In the genomic region with DNA sequence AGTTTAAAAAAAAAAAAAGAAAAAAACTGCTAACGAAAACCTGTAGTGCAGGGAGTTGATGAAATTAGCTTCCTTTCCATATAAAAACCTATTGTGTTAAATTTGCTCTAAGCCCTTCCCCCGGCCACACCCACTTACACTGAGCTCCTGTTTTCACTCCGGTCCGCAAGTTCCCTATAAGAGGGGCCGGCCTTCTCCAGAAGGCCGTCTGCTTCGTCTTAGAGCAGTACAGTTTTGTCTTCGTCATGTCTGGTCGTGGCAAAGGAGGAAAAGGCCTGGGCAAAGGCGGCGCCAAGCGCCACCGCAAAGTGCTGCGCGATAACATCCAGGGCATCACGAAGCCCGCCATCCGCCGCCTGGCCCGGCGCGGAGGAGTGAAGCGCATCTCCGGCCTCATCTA, we compare ENCODE assay signal across 8 mouse cellular contexts. TPM values are rescaled to one million over a fixed set of nuclear protein-coding genes. Genes with fewer than 3 reads are reported as not detected.
DNase-seq lines count a peak whose midpoint lies in the region; ATAC-seq and TF ChIP-seq lines count a peak whose summit lies in the region.
"Not testable (repeated sequence)": the region's sequence is repeated elsewhere in the genome, so short reads cannot be mapped to it uniquely, and the experiment has no call there.

TSS of gene Hist1h4m (plus strand) at position 208 of the 400 bp plus-strand sequence.

- not testable (repeated sequence) for DNase-seq in MEL (ENCODE audit: low read depth, low spot score); embryonic facial prominence, embryonic 10.5 days (ENCODE audit: low spot score); gastrocnemius, postnatal 14 days; midbrain, embryonic 14.5 days
- DNase-seq in layer of hippocampus, adult 18-20 months (ENCODE audit: low spot score in 2 of 2), result peak; percentile 25 to 60
- peak; percentile 36 to 42 for DNase-seq in spleen, postnatal 14 days (ENCODE audit: low spot score in 2 of 2)

- not testable (repeated sequence) for H3K79me2 ChIP-seq in MEL (ENCODE audit: control insufficient read depth, insufficient read depth, low read length, poor library complexity)

- peak within 1 kb of the TSS; percentile 69 for H3K27ac ChIP-seq in MEL (ENCODE audit: control insufficient read depth, low read depth, low read length)
- peak within 1 kb of the TSS; percentile 69 for H3K27ac ChIP-seq in embryonic facial prominence, embryonic 10.5 days (replicated peaks)
- H3K27ac ChIP-seq in hindbrain, embryonic 12.5 days; midbrain, embryonic 14.5 days (replicated peaks; ENCODE audit: low read depth, low read length): not testable (repeated sequence)
- peak within 1 kb of the TSS; percentile 88 for H3K27ac ChIP-seq in liver, embryonic 12.5 days

- not testable (repeated sequence) for TF ChIP-seq POLR2A in MEL (IDR thresholded peaks at IDR 0.05; ENCODE audit: control insufficient read depth in 1 of 2, insufficient read depth in 1 of 2, low read depth in 1 of 2, low read length in 2 of 2, poor library complexity in 1 of 2)

- WGBS in embryonic facial prominence, embryonic 10.5 days, result no CpG with 5 or more reads among the region's 24 CpGs
- no CpG with 5 or more reads among the region's 24 CpGs for WGBS in hindbrain, embryonic 12.5 days
- WGBS in liver, embryonic 12.5 days (ENCODE audit: insufficient replicate concordance), result no CpG with 5 or more reads among the region's 24 CpGs
- WGBS in midbrain, embryonic 14.5 days, result no CpG with 5 or more reads among the region's 24 CpGs

- H3K9ac ChIP-seq in MEL (ENCODE audit: control insufficient read depth, low read depth, low read length, poor library complexity, severe bottlenecking), result 0 out of 2 replicates have a peak within 1 kb of the TSS, but pooled peaks have one; percentile 29
- H3K9ac ChIP-seq in hindbrain, embryonic 12.5 days; midbrain, embryonic 14.5 days (replicated peaks; ENCODE audit: low read length): not testable (repeated sequence)
- H3K9ac ChIP-seq in liver, embryonic 12.5 days, result peak within 1 kb of the TSS; percentile 59

- H3K27me3 ChIP-seq in MEL (ENCODE audit: control insufficient read depth in 1 of 2, insufficient read depth in 2 of 2, low read length in 2 of 2); embryonic facial prominence, embryonic 10.5 days (replicated peaks; ENCODE audit: low read depth, poor library complexity, severe bottlenecking); hindbrain, embryonic 12.5 days; liver, embryonic 12.5 days (replicated peaks); midbrain, embryonic 14.5 days (ENCODE audit: control insufficient read depth, insufficient read depth, low read length): not testable (repeated sequence)

- H3K36me3 ChIP-seq in MEL (ENCODE audit: control insufficient read depth in 1 of 2, insufficient read depth in 2 of 2, low read length in 2 of 2); embryonic facial prominence, embryonic 10.5 days (replicated peaks); hindbrain, embryonic 12.5 days; liver, embryonic 12.5 days; midbrain, embryonic 14.5 days (ENCODE audit: control insufficient read depth, insufficient read depth, low read length): not testable (repeated sequence)

- H3K4me1 ChIP-seq in MEL (ENCODE audit: control insufficient read depth in 1 of 2, insufficient read depth in 2 of 2, low read length in 2 of 2); embryonic facial prominence, embryonic 10.5 days; hindbrain, embryonic 12.5 days; liver, embryonic 12.5 days; midbrain, embryonic 14.5 days (ENCODE audit: control insufficient read depth, insufficient read depth, low read length): not testable (repeated sequence)

- not testable (repeated sequence) for H3K4me3 ChIP-seq in MEL (ENCODE audit: control insufficient read depth in 1 of 2, insufficient read depth in 1 of 2, low read depth in 2 of 2, low read length in 2 of 2); hindbrain, embryonic 12.5 days; midbrain, embryonic 14.5 days (replicated peaks; ENCODE audit: low read depth, low read length)
- H3K4me3 ChIP-seq in embryonic facial prominence, embryonic 10.5 days, result peak within 1 kb of the TSS; percentile 45
- peak within 1 kb of the TSS; percentile 28 for H3K4me3 ChIP-seq in liver, embryonic 12.5 days

- H3K9me3 ChIP-seq in MEL (replicated peaks; ENCODE audit: insufficient read depth, low read length); embryonic facial prominence, embryonic 10.5 days; hindbrain, embryonic 12.5 days (replicated peaks); liver, embryonic 12.5 days (replicated peaks); midbrain, embryonic 14.5 days (ENCODE audit: control insufficient read depth, low read length): not testable (repeated sequence)

- not testable (repeated sequence) for TF ChIP-seq EP300 in MEL (IDR thresholded peaks at IDR 0.05; ENCODE audit: low read depth in 1 of 2, low read length in 2 of 2)

- not testable (repeated sequence) for TF ChIP-seq CTCF in MEL (IDR thresholded peaks at IDR 0.05 in 2 of 3, conservative IDR thresholded peaks at IDR 0.05 in 1 of 3; ENCODE audit: control insufficient read depth in 1 of 3, insufficient read depth in 1 of 3, low read depth in 2 of 3, low read length in 3 of 3, poor library complexity in 1 of 3, severe bottlenecking in 1 of 3)

- H3K4me2 ChIP-seq in hindbrain, embryonic 12.5 days (replicated peaks), result peak within 1 kb of the TSS; percentile 38
- H3K4me2 ChIP-seq in liver, embryonic 12.5 days, result peak within 1 kb of the TSS; percentile 51
- peak within 1 kb of the TSS; percentile 37 for H3K4me2 ChIP-seq in midbrain, embryonic 14.5 days (ENCODE audit: low read length)

- ATAC-seq in hindbrain, embryonic 12.5 days (ENCODE audit: low FRiP score), result peak; percentile 67
- ATAC-seq in liver, embryonic 12.5 days, result peak; percentile 17
- peak; percentile 71 for ATAC-seq in midbrain, embryonic 14.5 days (ENCODE audit: low FRiP score, low TSS enrichment)

- intact Hi-C loops in gastrocnemius, postnatal 14 days (cut with DNase I; ENCODE audit: low total_unique reads), result not testable (repeated sequence)

- TF ChIP-seq RAD21 in MEL (IDR thresholded peaks at IDR 0.05; ENCODE audit: low read depth, low read length), result not testable (repeated sequence)

RNA-seq across cellular contexts. Expression of gene Hist1h4m, which starts in this region (rescaled TPM):
- total RNA-seq in MEL (2012; rRNA removed), result 28.0 and 49.2 TPM in 2 replicates
- 10 to 100 TPM in 1 of 2 experiments, not detected in 1; 27.5 TPM for polyA plus RNA-seq in MEL (2012; ENCODE audit: insufficient read depth in 1 of 2, insufficient read length in 2 of 2, low read depth in 1 of 2, low replicate concordance in 2 of 2, missing spikeins in 1 of 2)
- not detected in 2 replicates for polyA plus RNA-seq in embryonic facial prominence, embryonic 10.5 days (2016; fragmentation: Nextera tagmentation; extraction: Ambion mirVana)
- total RNA-seq in gastrocnemius, postnatal 14 days (2021), result 100 to 1,000 TPM; 150 to 154 TPM
- polyA plus RNA-seq in hindbrain, embryonic 12.5 days (2016; fragmentation: Nextera tagmentation; extraction: Ambion mirVana), result not detected in 2 replicates
- 100 to 1,000 TPM; 262 to 266 TPM for total RNA-seq in layer of hippocampus, adult 18-20 months (2021)
- polyA plus RNA-seq in liver, embryonic 12.5 days (2016; fragmentation: Nextera tagmentation; extraction: Ambion mirVana), result not detected in 2 replicates
- polyA plus RNA-seq in midbrain, embryonic 14.5 days (2014; fragmentation: Nextera tagmentation; extraction: Ambion mirVana), result not detected in 2 replicates

Comparison
In these comparisons a context has a peak if more than half of its experiments do, and no peak if none do; other contexts are left out.
1. Peak in ATAC-seq and H3K4me2 ChIP-seq in hindbrain, embryonic 12.5 days; RNA of the gene not detected or under 1 TPM.
2. Peak in ATAC-seq, H3K4me3 ChIP-seq, H3K27ac ChIP-seq, H3K9ac ChIP-seq and H3K4me2 ChIP-seq in liver, embryonic 12.5 days; RNA of the gene not detected or under 1 TPM.
3. Peak in ATAC-seq and H3K4me2 ChIP-seq in midbrain, embryonic 14.5 days; RNA of the gene not detected or under 1 TPM.
4. ATAC-seq: peak in every context shown above with its lines; median percentile 71 in midbrain, embryonic 14.5 days; 67 in hindbrain, embryonic 12.5 days; 17 in liver, embryonic 12.5 days.